Mouse (Mus musculus) intestine, embryonic 14.5 days (tissue): ENCODE measurements around the gene Gucy2e. TPM values are rescaled to one million over a fixed set of nuclear protein-coding genes. Genes with fewer than 3 reads are reported as not detected.
A peak's percentile ranks its signal among the peaks of the same experiment; 100 is the strongest.

Source experiments
- ATAC-seq: fragments of 200-750 bp; cut with Nextera tagmentation; replicated peaks from 2 replicates; pipeline ENCODE4 v1.8.0; 2017; ENCODE audit warnings: low read depth, moderate number of reproducible peaks, moderate TSS enrichment, moderate library complexity; ENCODE audit not compliant: low FRiP score, low TSS enrichment
- DNase-seq: peaks from one replicate; pipeline ENCODE4 v3.0.0-alpha.2; 2018; ENCODE audit warnings: low spot score
- H3K27ac ChIP-seq: fragments of 300-500 bp; sonication (generic); 2 replicates; pipeline ENCODE4 v1.5.1; 2014; ENCODE audit warnings: low read depth, mild to moderate bottlenecking, control low read depth
- H3K27me3 ChIP-seq: fragments of 300-500 bp; sonication (generic); replicated peaks from 2 replicates; pipeline ENCODE4 v1.6.1; 2014; ENCODE audit warnings: low read length, control low read depth; ENCODE audit not compliant: control insufficient read depth, insufficient read depth
- H3K36me3 ChIP-seq: fragments of 300-500 bp; sonication (generic); 2 replicates; pipeline ENCODE4 v1.6.1; 2014; ENCODE audit warnings: low read length, control low read depth; ENCODE audit not compliant: control insufficient read depth, insufficient read depth
- H3K4me1 ChIP-seq: fragments of 300-500 bp; sonication (generic); replicated peaks from 2 replicates; pipeline ENCODE4 v1.6.1; 2014; ENCODE audit warnings: low read length, control low read depth, mixed read lengths; ENCODE audit not compliant: control insufficient read depth, insufficient read depth
- H3K4me2 ChIP-seq: fragments of 300-500 bp; sonication (generic); 2 replicates; pipeline ENCODE4 v1.6.1; 2014; ENCODE audit warnings: low read length
- H3K4me3 ChIP-seq: fragments of 300-500 bp; sonication (generic); 2 replicates; pipeline ENCODE4 v1.5.1; 2014; ENCODE audit warnings: low read depth, low read length, control low read depth, mixed read lengths
- H3K9ac ChIP-seq: fragments of 300-500 bp; sonication (generic); 2 replicates; pipeline ENCODE4 v1.6.1; 2014; ENCODE audit warnings: mild to moderate bottlenecking, low read length
- H3K9me3 ChIP-seq: fragments of 300-500 bp; sonication (generic); 2 replicates; pipeline ENCODE4 v1.6.1; 2016; ENCODE audit warnings: low read length, control low read depth; ENCODE audit not compliant: control insufficient read depth
- WGBS: fragments of 180-500 bp; shearing (Covaris S2); extraction: QIAGEN DNeasy Blood & Tissue Kit; methylation state at CpG from one replicate; pipeline ENCODE4 v1.1.7; 2014; 5-methylcytosine and 5-hydroxymethylcytosine counted together
- polyA plus RNA-seq: library from polyadenylated mRNA; unstranded; fragments of >200 nt; fragmentation: Nextera tagmentation; extraction: Ambion mirVana; gene quantifications from 2 replicates; pipeline ENCODE4 v1.2.1, GENCODE M21; 2014

Gucy2e gene
- polyA plus RNA-seq, 1 experiment from 2014 or later = 0.01 TPM

GRCm38 (mm10) chr11:69265410-69265809 is 28.6 kb upstream of the Gucy2e start:
- WGBS = 69% methylated on average over 9 of the region's 9 CpGs
- H3K4me2 ChIP-seq = no peak overlapping the region
- no peak for ATAC-seq

GRCm38 (mm10) chr11:69264276-69264675 is 27.4 kb upstream of the Gucy2e start:
- Histone ChIP-seq H3K4me2 (no peak overlapping the region), H3K9me3 (no peaks in the 10 kb centered on the region), H3K4me1 (no peaks in the 10 kb centered on the region; the same call in 1 of the 2 replicates), H3K36me3 (no peaks in the 10 kb centered on the region), H3K4me3 (no peak overlapping the region), H3K27ac (no peak overlapping the region), H3K9ac (no peak overlapping the region), H3K27me3 (no peaks in the 10 kb centered on the region)
- ATAC-seq (no peak), DNase-seq (no peak)
- 43% methylated on average over 2 of the region's 2 CpGs for WGBS

More at GRCm38 (mm10) chr11:69265410-69265809, 28.6 kb upstream of the Gucy2e start:
- H3K27ac ChIP-seq = no peak overlapping the region
- H3K9me3 ChIP-seq = no peaks in the 10 kb centered on the region
- no peaks in the 10 kb centered on the region; the same call in 1 of the 2 replicates for H3K4me1 ChIP-seq
- H3K27me3 ChIP-seq = no peaks in the 10 kb centered on the region
- no peaks in the 10 kb centered on the region for H3K36me3 ChIP-seq
- H3K4me3 ChIP-seq = no peak overlapping the region
- no peak overlapping the region for H3K9ac ChIP-seq
- DNase-seq = no peak

GRCm38 (mm10) chr11:69260111-69260510 is 23.3 kb upstream of the Gucy2e start:
- 87% methylated on average over 1 of the region's 1 CpGs for WGBS
- no peak overlapping the region for H3K4me3 ChIP-seq
- no peaks in the 10 kb centered on the region for H3K27me3 ChIP-seq
- H3K36me3 ChIP-seq = no peaks in the 10 kb centered on the region
- no peaks in the 10 kb centered on the region for H3K4me1 ChIP-seq
- DNase-seq (no peak), ATAC-seq (no peak)
- no peaks in the 10 kb centered on the region for H3K9me3 ChIP-seq
- H3K27ac ChIP-seq = no peak overlapping the region
- H3K4me2 ChIP-seq = no peak overlapping the region
- no peak overlapping the region for H3K9ac ChIP-seq

GRCm38 (mm10) chr11:69258287-69258686 is 21.5 kb upstream of the Gucy2e start:
- WGBS = 64% methylated on average over 5 of the region's 5 CpGs
- no peaks in the 10 kb centered on the region for H3K27me3 ChIP-seq
- H3K9me3 ChIP-seq = no peaks in the 10 kb centered on the region
- no peak overlapping the region for H3K27ac ChIP-seq
- no peak overlapping the region for H3K4me2 ChIP-seq
- H3K4me3 ChIP-seq = no peak overlapping the region
- DNase-seq (no peak), ATAC-seq (0 out of 2 replicates have a peak, but pooled peaks have one; percentile 47)
- H3K9ac ChIP-seq = no peak overlapping the region
- no peaks in the 10 kb centered on the region for H3K4me1 ChIP-seq
- H3K36me3 ChIP-seq = no peaks in the 10 kb centered on the region

GRCm38 (mm10) chr11:69257807-69258206 is 21.0 kb upstream of the Gucy2e start:
- Histone ChIP-seq H3K36me3 (no peaks in the 10 kb centered on the region), H3K4me1 (no peaks in the 10 kb centered on the region), H3K9me3 (no peaks in the 10 kb centered on the region), H3K9ac (no peak overlapping the region), H3K4me3 (no peak overlapping the region), H3K27ac (no peak overlapping the region), H3K27me3 (no peaks in the 10 kb centered on the region), H3K4me2 (no peak overlapping the region)
- 53% methylated on average over 4 of the region's 4 CpGs for WGBS
- DNase-seq = no peak
- 0 out of 2 replicates have a peak, but pooled peaks have one; percentile 62 for ATAC-seq

GRCm38 (mm10) chr11:69257072-69257471 is 20.2 kb upstream of the Gucy2e start:
- Histone ChIP-seq H3K9me3 (no peaks in the 10 kb centered on the region), H3K4me2 (no peak overlapping the region), H3K4me3 (no peak overlapping the region), H3K36me3 (no peaks in the 10 kb centered on the region), H3K9ac (no peak overlapping the region; the same call in 1 of the 2 replicates), H3K27me3 (no peaks in the 10 kb centered on the region), H3K27ac (no peak overlapping the region), H3K4me1 (no peaks in the 10 kb centered on the region)
- DNase-seq (no peak), ATAC-seq (no peak)
- WGBS = 71% methylated on average over 2 of the region's 2 CpGs

GRCm38 (mm10) chr11:69254808-69255207 is 18.0 kb upstream of the Gucy2e start:
- no peaks in the 10 kb centered on the region for H3K27me3 ChIP-seq
- no peaks in the 10 kb centered on the region for H3K4me1 ChIP-seq
- H3K27ac ChIP-seq = no peak overlapping the region
- no peak for ATAC-seq
- no peaks in the 10 kb centered on the region for H3K36me3 ChIP-seq
- no peak overlapping the region for H3K4me3 ChIP-seq
- H3K9me3 ChIP-seq = no peaks in the 10 kb centered on the region
- WGBS = 78% methylated on average over 5 of the region's 5 CpGs
- no peak for DNase-seq
- H3K4me2 ChIP-seq = no peak overlapping the region
- H3K9ac ChIP-seq = no peak overlapping the region

GRCm38 (mm10) chr11:69253131-69253530 is 16.3 kb upstream of the Gucy2e start:
- DNase-seq (no peak), ATAC-seq (no peak)
- Histone ChIP-seq H3K36me3 (no peaks in the 10 kb centered on the region), H3K9ac (no peak overlapping the region), H3K9me3 (no peaks in the 10 kb centered on the region), H3K27ac (no peak overlapping the region), H3K27me3 (no peaks in the 10 kb centered on the region), H3K4me3 (no peak overlapping the region), H3K4me2 (no peak overlapping the region), H3K4me1 (no peaks in the 10 kb centered on the region)
- WGBS = 45% methylated on average over 9 of the region's 9 CpGs

GRCm38 (mm10) chr11:69251953-69252352 is 15.1 kb upstream of the Gucy2e start:
- WGBS = 83% methylated on average over 7 of the region's 7 CpGs
- Histone ChIP-seq H3K9me3 (no peaks in the 10 kb centered on the region), H3K4me2 (no peak overlapping the region), H3K27ac (no peak overlapping the region), H3K4me3 (no peak overlapping the region), H3K27me3 (no peaks in the 10 kb centered on the region), H3K4me1 (no peaks in the 10 kb centered on the region), H3K36me3 (no peaks in the 10 kb centered on the region), H3K9ac (no peak overlapping the region)
- no peak for ATAC-seq
- DNase-seq = no peak
